Mouse (Mus musculus) C2C12 (cell line): ENCODE results near the gene Sh3yl1.

Source experiments
- CEBPB ChIP-seq: IDR thresholded peaks from one replicate; pipeline ENCODE4 v1.6.1; 2011; ENCODE audit warnings: low read depth, mild to moderate bottlenecking, control low read depth, moderate library complexity
- CTCF ChIP-seq: IDR thresholded peaks from one replicate; pipeline ENCODE4 v1.5.1; 2011; ENCODE audit not compliant: control insufficient read depth, insufficient read depth, insufficient read length
- MAX ChIP-seq: IDR thresholded peaks from one replicate; pipeline ENCODE4 v1.6.1; 2011; ENCODE audit warnings: mild to moderate bottlenecking, control low read depth
- USF1 ChIP-seq: IDR thresholded peaks from one replicate; pipeline ENCODE4 v1.6.1; 2011; ENCODE audit warnings: low read depth, mild to moderate bottlenecking, control low read depth, moderate library complexity

DNA sequence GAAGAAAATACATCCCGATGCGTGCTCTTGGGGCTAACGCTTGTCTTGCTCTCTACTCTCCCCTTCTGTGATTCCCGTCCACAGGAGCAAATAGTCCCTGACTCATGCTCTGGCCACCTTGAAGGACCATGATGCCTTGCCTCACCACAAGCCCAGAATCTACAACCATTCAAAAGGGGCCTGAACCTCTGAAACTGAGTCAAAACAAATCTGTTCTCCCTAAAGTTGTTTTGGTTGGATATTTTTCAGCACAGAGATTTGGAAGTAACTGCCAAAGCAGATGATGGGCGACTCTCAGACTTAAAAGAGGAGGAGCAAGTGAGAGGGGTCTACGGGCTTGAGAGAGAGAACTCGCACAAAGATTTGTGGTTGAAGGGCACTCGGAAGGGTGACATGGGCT is 608 bp upstream of the Sh3yl1 start:
- TF ChIP-seq CEBPB, result no peak
- no peak for TF ChIP-seq USF1
- no peak for TF ChIP-seq CTCF
- no peak for TF ChIP-seq MAX
